Mouse (Mus musculus): Measurements from ENCODE around the gene Kbtbd12.
A peak's percentile ranks its signal among the peaks of the same experiment; 100 is the strongest.

Gene Kbtbd12

GRCm38 (mm10) chr6:88499481-88500404 lies 138.0 kb downstream of the Kbtbd12 start:
- peak; percentile 82 for DNase-seq (ENCODE audit: low spot score)
